Mouse (Mus musculus): ENCODE results near the gene Rplp1.

Rplp1 gene

DNA sequence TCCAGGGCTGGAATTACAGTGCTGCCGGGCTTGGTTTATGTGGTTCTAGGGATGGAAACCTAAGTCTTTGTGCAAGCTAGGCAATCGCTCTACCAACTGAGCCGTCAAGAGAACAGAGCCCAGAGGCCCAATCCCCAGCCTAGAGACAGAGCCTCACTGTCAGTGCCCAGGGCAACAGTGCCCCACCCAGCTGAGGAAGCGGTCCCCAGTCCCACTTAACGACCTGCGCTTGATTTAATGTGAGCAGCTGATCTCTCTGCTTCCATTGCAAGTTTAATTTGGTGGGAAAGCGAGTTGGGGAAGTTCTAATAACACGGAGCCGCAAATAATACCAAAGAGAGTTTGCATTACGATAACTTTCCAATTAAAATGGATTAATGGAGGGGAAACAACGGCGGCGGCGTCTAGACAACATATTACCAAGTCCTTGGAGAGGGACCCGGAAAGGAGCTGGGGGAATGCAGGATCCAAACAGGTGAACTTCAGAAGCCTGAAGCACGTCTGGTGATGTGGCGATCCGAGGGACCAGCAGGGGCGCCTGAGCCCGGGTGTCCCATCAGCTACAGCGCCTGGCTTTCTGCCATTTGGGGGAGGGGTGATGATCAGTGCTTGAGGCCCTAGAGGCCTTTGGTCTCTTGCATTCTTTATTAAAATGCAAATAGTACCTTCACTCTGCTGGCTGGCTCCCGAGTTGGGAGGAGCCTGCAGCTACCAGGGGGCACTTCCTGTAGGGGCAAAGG, 36.8 kb downstream of the Rplp1 start:
- DNase-seq (ENCODE audit: low spot score) = no peak

DNA sequence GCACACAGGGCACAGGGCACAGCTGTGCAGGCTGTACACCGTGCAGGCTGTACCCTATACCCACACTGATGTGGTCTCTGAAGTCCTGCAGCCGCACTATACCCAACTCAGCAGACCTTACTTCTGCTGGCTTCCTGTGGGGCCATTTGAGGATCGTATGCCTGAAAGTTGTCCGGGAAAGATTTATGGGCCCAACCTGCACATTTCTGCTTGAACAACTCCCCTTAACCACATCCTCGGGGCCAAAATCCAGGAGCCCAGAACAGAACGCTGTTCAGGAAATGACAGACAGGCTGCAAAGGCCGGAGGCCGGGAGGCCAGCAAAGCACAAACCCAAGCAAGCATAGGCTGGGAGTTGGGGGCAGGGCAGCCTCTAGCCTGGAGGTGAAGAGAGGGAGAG, 41.0 kb downstream of the Rplp1 start:
- DNase-seq (ENCODE audit: low spot score) = no peak

DNA sequence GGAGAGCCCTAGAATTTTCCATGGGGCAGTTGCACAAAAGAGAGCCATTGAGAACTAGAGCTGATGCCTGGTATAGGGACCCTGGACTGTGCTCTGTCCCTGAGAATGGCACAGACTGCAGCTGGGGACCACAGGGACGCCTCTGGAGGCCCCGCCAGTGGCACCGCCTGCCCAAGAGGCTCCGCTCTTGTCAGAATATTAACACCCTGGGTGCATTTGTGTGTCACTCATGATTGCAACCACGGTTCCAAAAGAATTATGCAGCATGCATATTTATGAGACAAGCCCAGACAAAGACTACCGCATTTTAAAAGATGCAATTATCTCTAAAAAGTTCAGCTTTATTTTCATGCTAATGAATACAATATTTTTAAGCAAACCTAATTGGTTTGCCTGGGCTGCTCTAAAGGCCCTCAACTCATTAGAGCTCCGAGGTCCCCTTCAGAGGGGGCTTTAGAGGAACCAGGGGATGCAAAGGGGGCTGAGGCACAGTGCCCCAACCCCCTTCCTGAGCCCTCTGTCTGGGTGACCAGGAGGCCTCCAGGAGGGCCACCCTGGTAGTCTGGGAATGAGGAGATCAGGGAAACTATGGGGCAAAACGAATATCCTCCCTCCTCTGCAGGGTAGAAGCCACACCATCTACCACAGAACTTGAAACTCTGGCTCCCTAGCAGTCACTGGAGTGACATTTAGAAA, 41.9 kb downstream of the Rplp1 start:
- no peak for DNase-seq (ENCODE audit: low spot score)

DNA sequence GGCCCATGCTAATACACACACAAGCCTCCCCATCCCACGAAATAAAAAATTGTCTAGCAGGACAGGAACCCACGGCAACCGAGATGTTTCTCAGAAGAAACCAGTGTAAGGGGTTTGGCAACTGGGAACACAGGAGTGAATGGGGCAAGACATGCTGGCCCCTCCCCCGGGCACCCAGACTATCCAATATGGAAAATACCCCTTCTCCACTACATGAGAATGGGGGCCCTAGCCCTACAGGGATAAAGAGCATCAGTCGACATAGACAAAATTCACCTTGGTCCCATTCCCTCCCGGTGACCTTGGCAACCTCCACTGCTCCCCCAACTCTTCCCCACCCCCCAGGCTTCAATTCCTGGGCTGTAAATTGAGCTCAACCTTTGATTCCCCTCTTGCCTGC, 42.5 kb downstream of the Rplp1 start:
- no peak for DNase-seq (ENCODE audit: low spot score)

DNA sequence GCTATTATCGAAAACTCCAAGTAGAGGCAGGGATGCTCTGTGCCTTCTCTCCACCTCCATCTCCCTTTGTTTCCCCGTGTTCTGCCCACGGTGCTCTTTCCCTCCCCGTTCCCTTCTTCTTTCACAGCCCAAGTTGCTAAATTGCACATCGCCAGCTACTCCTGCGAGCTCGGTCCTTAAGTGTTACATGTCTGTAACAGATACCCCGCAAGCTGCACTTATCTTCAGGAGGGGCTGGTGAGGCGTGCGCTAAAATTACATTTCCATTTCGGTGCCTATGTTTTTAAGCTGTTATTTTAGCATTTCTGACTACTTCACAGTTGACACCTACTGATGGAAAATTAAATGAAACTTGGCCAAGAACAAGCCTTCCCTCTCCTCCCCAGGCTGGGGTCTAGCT, 46.7 kb downstream of the Rplp1 start:
- DNase-seq (ENCODE audit: low spot score) = no peak
